Mouse (Mus musculus) erythroblast, embryonic 14.5 days (primary cell): Measurements from ENCODE around the gene Fcgr2b. TPM values are rescaled to one million over a fixed set of nuclear protein-coding genes. Genes with fewer than 3 reads are reported as not detected.

Source experiments
- H3K27me3 ChIP-seq: 2 replicates; pipeline ENCODE4 v1.6.1; 2012; ENCODE audit warnings: inconsistent platforms; ENCODE audit not compliant: control insufficient read depth
- H3K36me3 ChIP-seq: 2 replicates; pipeline ENCODE4 v1.6.1; 2012; ENCODE audit warnings: mild to moderate bottlenecking, inconsistent platforms; ENCODE audit not compliant: control insufficient read depth
- H3K4me1 ChIP-seq: 2 replicates; pipeline ENCODE4 v1.6.1; 2012; ENCODE audit warnings: inconsistent platforms; ENCODE audit not compliant: control insufficient read depth
- H3K4me3 ChIP-seq: replicated peaks from 2 replicates; pipeline ENCODE3; 2012; ENCODE audit warnings: moderate library complexity, mild to moderate bottlenecking, inconsistent platforms
- H3K9me3 ChIP-seq: 2 replicates; pipeline ENCODE4 v1.6.1; 2012; ENCODE audit warnings: low read length, inconsistent platforms, mixed read lengths; ENCODE audit not compliant: control insufficient read depth
- GATA1 ChIP-seq: IDR thresholded peaks from 2 replicates; pipeline ENCODE4 v1.6.1; 2012; ENCODE audit warnings: low read length, inconsistent platforms, mixed read lengths
- TAL1 ChIP-seq: IDR thresholded peaks from 3 replicates; pipeline ENCODE4 v1.6.1; 2012; ENCODE audit warnings: low read length, inconsistent platforms, mixed read lengths
- polyA plus RNA-seq: library from polyadenylated mRNA; stranded (reverse); fragments of >175 nt; gene quantifications from 2 replicates; pipeline ENCODE4 v1.2.3, GENCODE M21; 2012

Gene Fcgr2b
- polyA plus RNA-seq, 1 experiment: not detected

DNA sequence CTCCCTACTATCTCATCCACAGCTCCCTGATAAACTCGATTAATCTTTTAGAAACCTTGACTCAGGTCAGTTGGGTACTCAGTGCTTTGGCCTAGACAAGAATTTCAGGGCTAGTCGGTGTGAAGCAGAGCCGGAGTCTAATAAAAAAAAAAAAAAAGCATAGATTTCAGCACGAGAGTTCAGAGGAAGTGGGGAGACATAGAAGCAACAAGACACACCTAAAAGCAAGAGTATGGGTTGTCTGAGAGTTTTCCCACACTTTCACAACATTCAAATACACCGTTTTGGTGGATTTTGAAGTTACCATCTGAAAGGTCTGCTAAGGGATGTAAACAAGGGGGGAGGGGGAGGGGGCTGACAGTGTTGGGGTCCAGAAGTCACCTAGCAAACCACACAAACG, 28.7 kb upstream of the Fcgr2b start:
- Histone ChIP-seq H3K36me3 (no peaks in the 10 kb centered on the region), H3K4me1 (no peaks in the 10 kb centered on the region), H3K4me3 (no peak overlapping the region), H3K9me3 (peaks cover 5% of the 10 kb centered on the region), H3K27me3 (no peaks in the 10 kb centered on the region)
- TF ChIP-seq GATA1: no peak
- TF ChIP-seq TAL1: no peak; the same call in 2 of the 3 replicates

DNA sequence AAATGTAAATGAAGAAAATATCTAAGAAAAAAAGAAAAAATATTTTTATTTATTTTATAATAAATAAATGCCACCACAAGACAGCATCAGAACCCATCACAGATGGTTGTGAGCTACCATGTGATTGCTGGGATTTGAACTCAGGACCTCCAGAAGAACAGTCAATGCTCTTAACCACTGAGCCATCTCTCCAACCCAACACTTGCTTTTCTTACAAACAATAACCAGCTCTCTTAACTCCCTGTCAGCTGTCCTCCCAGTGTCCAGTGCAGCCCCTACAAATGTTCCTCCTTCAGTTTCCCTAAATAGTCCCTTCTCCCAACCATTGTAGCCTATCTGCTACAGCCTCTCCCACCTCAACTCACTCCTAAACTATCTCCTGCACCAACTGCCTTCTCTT, 23.5 kb upstream of the Fcgr2b start:
- Histone ChIP-seq H3K9me3 (no peaks in the 10 kb centered on the region), H3K4me3 (no peak overlapping the region), H3K27me3 (peaks cover 10% of the 10 kb centered on the region), H3K36me3 (no peaks in the 10 kb centered on the region), H3K4me1 (peaks cover 3% of the 10 kb centered on the region)
- TF ChIP-seq GATA1 (no peak), TAL1 (no peak)

- no peak for TF ChIP-seq TAL1
- no peak for TF ChIP-seq GATA1
- peaks cover 3% of the 10 kb centered on the region for H3K4me1 ChIP-seq
- peaks cover 10% of the 10 kb centered on the region for H3K27me3 ChIP-seq
- no peaks in the 10 kb centered on the region for H3K9me3 ChIP-seq
- H3K4me3 ChIP-seq: peak overlapping the region; percentile 2
- no peaks in the 10 kb centered on the region for H3K36me3 ChIP-seq
Observed at GRCm38 (mm10) chr1:170997756-170998655, 21.7 kb upstream of the Fcgr2b start.

DNA sequence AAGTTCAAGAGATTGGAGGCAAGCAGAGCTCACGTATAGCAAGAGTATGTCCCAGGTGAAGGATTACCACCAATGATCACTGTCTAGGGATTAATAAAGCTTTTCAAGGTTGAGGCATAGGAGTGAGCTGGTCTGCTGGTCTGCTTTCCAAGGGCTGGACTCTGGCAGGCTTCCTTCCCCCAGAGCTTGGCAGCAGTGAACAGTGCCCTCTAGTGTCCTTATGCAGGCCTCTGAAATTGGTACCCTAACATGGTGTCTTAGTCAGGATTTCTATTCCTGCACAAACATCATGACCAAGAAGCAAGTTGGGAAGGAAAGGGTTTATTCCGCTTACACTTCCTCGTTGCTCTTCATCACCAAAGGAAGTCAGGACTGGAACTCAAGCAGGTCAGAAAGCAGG, 20.4 kb upstream of the Fcgr2b start:
- Histone ChIP-seq H3K36me3 (no peaks in the 10 kb centered on the region), H3K4me1 (peaks cover 3% of the 10 kb centered on the region), H3K4me3 (no peak overlapping the region), H3K27me3 (peaks cover 10% of the 10 kb centered on the region), H3K9me3 (no peaks in the 10 kb centered on the region)
- TF ChIP-seq GATA1: no peak

GRCm38 (mm10) chr1:170996034-170996433, 19.7 kb upstream of the Fcgr2b start:
- Histone ChIP-seq H3K4me1 (peaks cover 3% of the 10 kb centered on the region), H3K9me3 (no peaks in the 10 kb centered on the region), H3K4me3 (no peak overlapping the region), H3K27me3 (peaks cover 10% of the 10 kb centered on the region), H3K36me3 (no peaks in the 10 kb centered on the region)
- TF ChIP-seq GATA1 (no peak), TAL1 (no peak)

DNA sequence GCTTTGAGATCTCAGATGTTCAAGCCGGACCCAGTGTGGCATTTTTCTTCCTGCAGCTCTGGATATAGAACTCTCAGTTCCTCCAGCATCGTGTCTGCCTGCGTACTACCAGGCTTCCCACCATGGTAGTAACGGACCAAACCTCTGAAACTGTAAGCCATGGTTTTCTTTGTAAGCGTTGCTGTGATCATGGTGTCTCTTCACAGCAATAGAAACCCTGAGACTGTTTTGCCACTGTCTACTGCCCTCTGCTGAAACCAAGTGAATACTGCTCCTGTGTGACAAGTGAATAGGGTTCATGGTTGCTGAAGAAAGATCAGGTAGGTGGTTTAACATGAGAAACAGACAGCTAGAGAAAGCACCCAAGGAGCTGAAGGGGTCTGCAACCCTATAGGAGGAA, 16.2 kb upstream of the Fcgr2b start:
- H3K4me3 ChIP-seq: no peak overlapping the region

DNA sequence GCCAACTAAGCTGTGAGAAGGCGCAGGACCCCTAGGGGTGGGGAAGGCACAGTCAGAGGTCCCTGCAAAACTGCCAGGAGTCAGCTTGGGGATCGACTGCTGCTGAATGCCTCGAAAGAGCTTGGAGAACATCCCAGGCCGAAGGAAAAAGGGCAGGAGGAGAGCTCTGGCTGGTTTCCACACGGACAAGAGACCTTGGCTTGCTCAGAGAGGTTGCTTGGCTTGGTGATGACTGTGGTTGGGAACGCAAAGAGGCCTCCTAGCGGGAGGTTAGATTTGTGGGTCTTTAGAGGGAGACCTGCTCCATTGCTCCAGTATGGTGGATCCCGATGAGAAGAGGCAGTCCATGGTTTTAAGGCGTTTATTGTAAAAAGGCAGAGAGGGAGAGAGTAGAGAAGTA, 13.3 kb upstream of the Fcgr2b start:
- no peak for TF ChIP-seq GATA1
- TF ChIP-seq TAL1: no peak
- H3K9me3 ChIP-seq: no peaks in the 10 kb centered on the region
- H3K4me3 ChIP-seq: no peak overlapping the region
- H3K36me3 ChIP-seq: no peaks in the 10 kb centered on the region
- H3K27me3 ChIP-seq: 0 out of 2 replicates have a peak, but pooled peaks cover 2% of the 10 kb centered on the region
- no peaks in the 10 kb centered on the region for H3K4me1 ChIP-seq

More for the DNA sequence above, 16.2 kb upstream of the Fcgr2b start:
- H3K27me3 ChIP-seq: no peaks in the 10 kb centered on the region
- TF ChIP-seq TAL1 (no peak), GATA1 (no peak)
- no peaks in the 10 kb centered on the region for H3K4me1 ChIP-seq
- no peaks in the 10 kb centered on the region for H3K9me3 ChIP-seq
- no peaks in the 10 kb centered on the region for H3K36me3 ChIP-seq

DNA sequence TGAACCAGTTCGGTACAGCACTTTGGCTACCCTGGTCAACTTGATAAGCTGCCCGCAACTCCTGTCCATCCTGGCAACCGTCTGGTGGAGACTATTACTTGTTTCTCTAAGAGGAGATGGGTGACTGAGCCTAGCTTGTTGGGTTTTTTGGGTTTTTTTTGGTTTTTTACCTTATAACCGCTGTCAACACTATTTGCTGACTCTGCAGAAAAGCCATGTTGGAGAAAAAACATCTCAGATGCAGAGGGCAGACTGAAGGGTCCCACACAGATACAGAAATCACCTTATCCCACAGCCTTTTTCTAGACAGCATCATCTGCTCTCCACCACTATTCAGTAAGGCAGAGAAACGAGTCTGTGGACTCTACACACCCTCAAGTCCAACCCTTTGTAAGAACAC, 9.5 kb upstream of the Fcgr2b start:
- TF ChIP-seq TAL1: no peak
- TF ChIP-seq GATA1: no peak
- 0 out of 2 replicates have a peak, but pooled peaks cover 2% of the 10 kb centered on the region for H3K27me3 ChIP-seq
- H3K9me3 ChIP-seq: no peaks in the 10 kb centered on the region

DNA sequence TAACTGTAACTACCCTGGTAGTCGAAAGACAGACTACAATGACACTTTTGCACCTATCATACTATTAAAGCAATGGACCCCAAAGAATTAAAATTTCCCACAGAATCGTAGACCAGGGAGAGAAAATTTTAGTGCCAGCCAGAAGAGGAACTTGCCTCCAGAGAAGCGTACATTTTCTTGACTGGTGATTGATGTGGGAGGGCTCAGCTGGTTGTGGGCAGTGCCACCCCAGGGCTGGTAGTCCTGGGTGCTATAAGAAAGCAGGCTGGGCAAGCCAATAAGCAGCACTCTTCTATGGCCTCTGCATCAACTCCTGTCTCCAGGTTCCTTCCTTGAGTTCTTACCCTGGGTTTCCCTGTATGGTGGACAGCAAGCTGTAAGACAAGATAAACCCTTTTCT, 8.7 kb upstream of the Fcgr2b start:
- Histone ChIP-seq H3K4me1 (no peaks in the 10 kb centered on the region), H3K27me3 (0 out of 2 replicates have a peak, but pooled peaks cover 2% of the 10 kb centered on the region), H3K36me3 (no peaks in the 10 kb centered on the region), H3K4me3 (no peak overlapping the region), H3K9me3 (no peaks in the 10 kb centered on the region)
- TF ChIP-seq GATA1: no peak
- TF ChIP-seq TAL1: no peak

More for the DNA sequence above, 9.5 kb upstream of the Fcgr2b start:
- Histone ChIP-seq H3K4me1 (no peaks in the 10 kb centered on the region), H3K36me3 (no peaks in the 10 kb centered on the region), H3K4me3 (no peak overlapping the region)

DNA sequence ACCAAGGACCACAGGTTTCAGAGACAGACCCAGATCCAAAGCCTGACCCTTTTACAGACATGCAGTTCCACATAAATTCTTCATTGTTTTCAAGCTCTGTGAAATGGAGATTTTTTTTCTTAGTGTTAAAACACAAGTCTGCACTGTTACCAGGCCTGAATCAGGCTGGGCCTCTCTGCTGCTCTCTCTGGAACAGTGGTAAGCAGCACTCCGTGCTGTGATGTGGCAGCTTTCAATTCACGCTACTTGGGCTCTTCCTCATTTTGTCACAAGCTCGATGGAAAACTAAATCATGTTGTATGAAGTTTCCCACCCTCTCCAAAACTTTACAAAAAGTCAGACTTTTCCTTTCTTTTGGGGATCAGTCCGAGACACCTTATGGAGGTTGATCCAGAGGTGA, 6.7 kb upstream of the Fcgr2b start:
- Histone ChIP-seq H3K27me3 (0 out of 2 replicates have a peak, but pooled peaks cover 2% of the 10 kb centered on the region), H3K9me3 (no peaks in the 10 kb centered on the region), H3K36me3 (no peaks in the 10 kb centered on the region), H3K4me1 (no peaks in the 10 kb centered on the region), H3K4me3 (no peak overlapping the region)
- TF ChIP-seq TAL1: no peak
- no peak for TF ChIP-seq GATA1
